Comparison of ENCODE assay signal across 10 mouse cellular contexts in the genomic region with DNA sequence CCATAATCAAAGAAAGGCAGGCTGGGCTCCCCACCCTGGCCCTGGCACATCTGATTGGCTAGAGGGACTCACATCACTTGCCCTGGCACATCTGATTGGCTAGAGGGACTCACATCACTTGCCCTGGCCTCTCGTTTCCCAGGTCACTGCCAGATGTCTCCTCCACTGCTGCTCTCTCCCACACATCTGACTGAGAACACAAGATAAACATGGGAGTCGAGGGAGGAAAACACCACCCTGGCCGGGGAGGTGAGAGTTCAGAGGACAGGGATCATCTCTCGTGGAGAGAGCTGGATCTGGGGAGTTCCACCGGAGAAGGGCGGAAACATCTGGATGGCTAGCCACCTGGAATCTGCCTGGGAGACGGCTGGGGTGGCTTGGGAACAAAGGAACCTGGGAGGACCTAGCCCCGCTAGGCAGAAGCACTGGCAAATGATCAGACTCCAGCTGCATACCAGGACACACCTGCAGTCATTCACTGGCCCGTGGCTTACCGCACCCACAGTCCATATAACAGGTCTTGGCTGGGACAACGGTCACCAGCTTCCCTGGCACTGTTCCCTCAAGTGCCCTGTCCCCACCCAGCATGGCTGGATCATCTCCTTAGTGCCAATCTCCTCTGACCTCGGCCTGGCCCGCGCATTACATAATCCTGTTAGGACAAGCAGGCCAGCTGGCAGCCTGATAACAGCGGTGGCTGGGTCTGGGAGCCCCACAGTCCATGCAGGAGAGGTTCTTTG. TPM values are rescaled to one million over a fixed set of nuclear protein-coding genes. Genes with fewer than 3 reads are reported as not detected.
DNase-seq lines count a peak whose midpoint lies in the region; ATAC-seq and TF ChIP-seq lines count a peak whose summit lies in the region.
"Had no signal": no experiment of that assay in that cellular context is flagged by ENCODE, and none has a peak within 500 bp of the region (broad histone marks: within the 10 kb centered on the region; RNA-seq: fewer than 3 reads in every experiment).

No protein-coding gene starts in this region.

- H3K27me3 ChIP-seq in midbrain, embryonic 10.5 days (ENCODE audit: low read depth, poor library complexity, severe bottlenecking) = peaks cover 7% of the 10 kb centered on the region; the same call in 1 of the 2 replicates
- no peaks in the 10 kb centered on the region for H3K27me3 ChIP-seq in midbrain, postnatal 0 days (ENCODE audit: insufficient read depth, low read length)
- no peaks in the 10 kb centered on the region; the same call in 1 of the 2 replicates for H3K27me3 ChIP-seq in heart, embryonic 12.5 days (replicated peaks)
- H3K27me3 ChIP-seq: midbrain, embryonic 12.5 days had no signal

- 66% methylated on average over 15 of the region's 15 CpGs for WGBS in midbrain, embryonic 10.5 days
- WGBS in midbrain, postnatal 0 days = 56% methylated on average over 15 of the region's 15 CpGs
- 40% methylated on average over 15 of the region's 15 CpGs for WGBS in heart, embryonic 12.5 days

- no peak for ATAC-seq in midbrain, postnatal 0 days (ENCODE audit: low FRiP score)
- ATAC-seq in heart, embryonic 12.5 days (ENCODE audit: insufficient number of reproducible peaks, low FRiP score) = peak; percentile 27; the same call in 1 of the 2 replicates

- peak overlapping the region; percentile 16; the same call in 1 of the 2 replicates for H3K4me3 ChIP-seq in midbrain, embryonic 10.5 days
- no peak overlapping the region for H3K4me3 ChIP-seq in midbrain, postnatal 0 days (ENCODE audit: low read depth, low read length)
- no peak overlapping the region for H3K4me3 ChIP-seq in heart, embryonic 12.5 days
- H3K4me3 ChIP-seq: midbrain, embryonic 12.5 days had no signal

- H3K36me3 ChIP-seq in midbrain, embryonic 10.5 days = no peaks in the 10 kb centered on the region
- H3K36me3 ChIP-seq in midbrain, postnatal 0 days (ENCODE audit: insufficient read depth, low read length) = no peaks in the 10 kb centered on the region
- no peaks in the 10 kb centered on the region for H3K36me3 ChIP-seq in heart, embryonic 12.5 days
- H3K36me3 ChIP-seq: G1E; midbrain, embryonic 12.5 days had no signal

- TF ChIP-seq CTCF in midbrain, postnatal 0 days (IDR thresholded peaks at IDR 0.05) = no peak

- H3K4me2 ChIP-seq in midbrain, postnatal 0 days (ENCODE audit: low read depth, low read length, poor library complexity, severe bottlenecking) = no peak overlapping the region
- peak overlapping the region; percentile 18 for H3K4me2 ChIP-seq in heart, embryonic 12.5 days
- H3K4me2 ChIP-seq: midbrain, embryonic 12.5 days had no signal

- peak overlapping the region; percentile 77 for H3K27ac ChIP-seq in midbrain, embryonic 10.5 days (replicated peaks)
- H3K27ac ChIP-seq in midbrain, postnatal 0 days (ENCODE audit: low read depth, low read length) = no peak overlapping the region
- H3K27ac ChIP-seq in heart, embryonic 12.5 days (ENCODE audit: poor library complexity, severe bottlenecking) = no peak overlapping the region
- H3K27ac ChIP-seq: midbrain, embryonic 12.5 days had no signal

- no peak overlapping the region for H3K9ac ChIP-seq in midbrain, postnatal 0 days (replicated peaks; ENCODE audit: low read length, poor library complexity, severe bottlenecking)
- no peak overlapping the region for H3K9ac ChIP-seq in heart, embryonic 12.5 days
- H3K9ac ChIP-seq: midbrain, embryonic 12.5 days had no signal

- peak; percentile 33 for DNase-seq in midbrain, embryonic 10.5 days (ENCODE audit: low spot score)
- DNase-seq in midbrain, postnatal 0 days (ENCODE audit: low spot score) = no peak
- DNase-seq in cerebellum, postnatal 36 days = peak; percentile 31 to 33
- DNase-seq in kidney, postnatal 14 days = peak; percentile 70
- peak; percentile 71 for DNase-seq in lung, postnatal 36 days
- DNase-seq in layer of hippocampus, adult 9-10 months (ENCODE audit: low spot score) = no peak
- DNase-seq in layer of hippocampus, postnatal 10 days (ENCODE audit: low spot score in 2 of 2) = no peak

- peaks cover 20% of the 10 kb centered on the region for H3K4me1 ChIP-seq in midbrain, embryonic 10.5 days
- no peaks in the 10 kb centered on the region for H3K4me1 ChIP-seq in midbrain, postnatal 0 days (ENCODE audit: insufficient read depth, low read length)
- H3K4me1 ChIP-seq in heart, embryonic 12.5 days (replicated peaks) = peaks cover 64% of the 10 kb centered on the region

- no peaks in the 10 kb centered on the region for H3K9me3 ChIP-seq in midbrain, embryonic 10.5 days (replicated peaks)
- no peaks in the 10 kb centered on the region for H3K9me3 ChIP-seq in midbrain, postnatal 0 days (ENCODE audit: low read length)
- H3K9me3 ChIP-seq in heart, embryonic 12.5 days (replicated peaks) = no peaks in the 10 kb centered on the region
- H3K9me3 ChIP-seq: G1E; midbrain, embryonic 12.5 days had no signal

RNA-seq across cellular contexts. Expression of a gene that starts 17.2 kb away (rescaled TPM):
- polyA plus RNA-seq in midbrain, embryonic 10.5 days (2016; fragmentation: Nextera tagmentation; extraction: Ambion mirVana) = 0.02 TPM in 1 of 2 replicates, not detected in the other
- not detected in 2 replicates for total RNA-seq in midbrain, postnatal 0 days (2014; rRNA removed)
- polyA plus RNA-seq in midbrain, postnatal 0 days (2015; fragmentation: Nextera tagmentation; extraction: Ambion mirVana) = 0.16 and 0.19 TPM in 2 replicates
- polyA plus RNA-seq in heart, embryonic 12.5 days (2016; fragmentation: Nextera tagmentation; extraction: Ambion mirVana) = 0.05 TPM in 2 replicates
- total RNA-seq in layer of hippocampus, postnatal 10 days (2021) = under 1 TPM; 0.07 to 0.25 TPM
- polyA plus RNA-seq: G1E; midbrain, embryonic 12.5 days had no signal

RNA-seq across cellular contexts. Expression of a gene that starts 26.5 kb away (rescaled TPM):
- polyA plus RNA-seq in midbrain, embryonic 10.5 days (2016; fragmentation: Nextera tagmentation; extraction: Ambion mirVana) = 69.7 and 74.0 TPM in 2 replicates
- 29.5 and 29.7 TPM in 2 replicates for total RNA-seq in midbrain, postnatal 0 days (2014; rRNA removed)
- 28.4 and 30.1 TPM in 2 replicates for polyA plus RNA-seq in midbrain, postnatal 0 days (2015; fragmentation: Nextera tagmentation; extraction: Ambion mirVana)
- 45.2 and 48.6 TPM in 2 replicates for polyA plus RNA-seq in heart, embryonic 12.5 days (2016; fragmentation: Nextera tagmentation; extraction: Ambion mirVana)
- 10 to 100 TPM; 21.9 to 23.3 TPM for total RNA-seq in layer of hippocampus, postnatal 10 days (2021)

Comparison
In these comparisons a context has a peak if more than half of its experiments do, and no peak if none do; other contexts are left out.
1. DNase-seq: peak in midbrain, embryonic 10.5 days (single experiment), cerebellum, postnatal 36 days (2 of 2), kidney, postnatal 14 days (single experiment) and lung, postnatal 36 days (single experiment); none in midbrain, postnatal 0 days (single experiment), layer of hippocampus, adult 9-10 months (single experiment) and layer of hippocampus, postnatal 10 days (0 of 2).